Mouse (Mus musculus) cerebellum, postnatal 10 days (tissue): ENCODE data around the gene Dnajc3.

Experiments used
- DNase-seq, 2 experiments: peaks; one replicate each; pipeline ENCODE4 v3.0.0; 2021; ENCODE audit warnings: mixed read lengths in 2 of 2

Dnajc3 gene

GRCm38 (mm10) chr14:118986653-118987522 lies 49.1 kb downstream of the Dnajc3 start:
- peak; percentile 82 to 89 for DNase-seq

DNA sequence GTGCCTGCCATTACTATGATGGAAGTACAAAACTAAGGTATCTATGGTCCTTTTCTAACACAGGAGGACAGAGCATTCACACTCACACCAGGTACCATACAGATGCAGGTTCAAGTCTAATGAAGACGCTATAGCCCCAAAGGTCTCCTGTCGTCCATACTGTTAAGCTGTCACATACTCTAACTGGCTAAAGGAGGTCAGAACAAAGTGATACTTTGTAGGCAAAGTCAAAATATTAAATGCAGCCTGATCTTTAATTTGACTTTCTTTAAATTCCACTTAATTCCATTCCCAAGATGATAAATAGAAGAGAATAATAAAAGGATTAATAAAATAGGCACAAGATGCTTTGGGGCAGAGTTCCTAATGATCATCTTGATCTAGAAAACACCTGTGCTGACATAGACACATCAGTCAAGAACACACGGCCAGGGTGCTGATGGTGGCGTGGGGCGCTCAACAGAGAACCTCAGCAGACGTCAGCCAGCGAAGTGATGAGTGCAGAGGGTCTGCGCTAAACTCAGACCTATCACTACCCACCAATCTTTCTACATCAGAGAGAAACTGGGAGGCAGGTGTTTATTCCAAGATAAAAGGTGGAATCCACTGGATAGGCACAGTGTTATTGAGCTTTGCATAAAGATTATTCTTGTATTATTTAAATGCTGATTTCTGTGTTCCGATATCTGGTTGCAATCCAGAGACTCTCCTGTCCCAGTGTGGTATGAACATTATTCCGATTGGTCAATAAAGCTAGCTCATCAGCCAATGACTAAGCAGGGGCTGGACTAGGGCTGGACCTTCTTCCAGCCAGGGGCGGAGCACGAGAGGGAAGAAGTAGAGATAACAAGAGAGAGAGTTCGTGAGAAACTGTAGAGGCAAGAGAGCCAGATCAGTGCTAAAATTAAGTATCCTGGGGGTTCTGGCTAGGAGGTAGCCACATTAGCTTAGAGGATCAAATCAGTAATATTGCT lies 50.0 kb downstream of the Dnajc3 start:
- no peak for DNase-seq

DNA sequence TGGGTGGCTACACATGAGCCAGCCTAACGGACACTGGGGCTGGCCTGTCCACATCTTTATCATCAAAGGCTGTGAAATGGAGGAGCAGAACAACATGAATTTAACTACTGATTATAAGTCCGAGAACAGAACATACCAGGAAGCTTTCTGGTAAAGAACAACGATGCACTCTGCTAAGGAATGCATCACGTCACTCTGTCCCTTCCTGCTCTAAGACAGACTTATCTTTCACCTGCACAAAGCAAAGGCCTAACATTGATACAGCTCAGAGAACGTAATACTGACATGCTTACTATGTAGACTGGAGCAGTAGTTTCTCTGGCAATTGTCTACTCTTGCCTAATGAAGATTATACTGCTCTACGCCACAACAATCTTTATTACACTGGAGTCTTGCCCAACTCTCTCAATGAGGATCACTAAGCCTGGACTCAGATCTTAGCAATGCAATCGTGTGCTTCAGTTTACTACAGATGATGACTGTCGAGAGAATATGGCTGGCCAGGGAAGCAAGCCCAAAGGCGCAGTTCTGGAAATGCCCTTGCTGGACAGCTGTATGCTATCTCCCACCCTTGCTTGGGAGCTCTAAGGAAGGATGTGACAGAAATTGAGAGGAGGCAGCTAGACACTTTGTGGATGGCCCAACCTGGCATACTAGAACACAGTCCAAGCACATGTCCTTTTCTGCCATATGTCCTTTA lies 57.6 kb downstream of the Dnajc3 start:
- no peak for DNase-seq

DNA sequence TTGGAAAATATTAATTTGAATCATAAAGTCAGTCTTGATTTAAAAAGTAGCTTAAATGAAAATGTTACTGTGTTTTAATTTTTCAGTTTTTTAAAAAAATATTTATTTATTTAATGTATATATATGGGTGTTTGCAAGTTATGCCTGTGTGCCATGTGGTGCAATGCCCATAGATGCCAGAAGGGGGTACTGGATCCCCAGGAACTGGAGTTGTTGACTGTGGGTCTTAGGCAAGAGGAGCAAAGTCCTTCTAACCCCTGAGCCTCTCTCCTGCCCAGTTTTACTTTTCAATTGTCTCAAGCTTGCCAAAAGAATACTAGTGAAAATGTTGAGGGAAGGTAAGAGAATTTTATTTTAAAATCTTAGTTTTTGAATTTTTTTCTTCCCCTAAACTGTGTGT lies 65.5 kb downstream of the Dnajc3 start:
- DNase-seq = peak; percentile 34 to 39

GRCm38 (mm10) chr14:119005834-119006233 lies 68.1 kb downstream of the Dnajc3 start:
- peak in 1 of 2 experiments; percentile 33 for DNase-seq

DNA sequence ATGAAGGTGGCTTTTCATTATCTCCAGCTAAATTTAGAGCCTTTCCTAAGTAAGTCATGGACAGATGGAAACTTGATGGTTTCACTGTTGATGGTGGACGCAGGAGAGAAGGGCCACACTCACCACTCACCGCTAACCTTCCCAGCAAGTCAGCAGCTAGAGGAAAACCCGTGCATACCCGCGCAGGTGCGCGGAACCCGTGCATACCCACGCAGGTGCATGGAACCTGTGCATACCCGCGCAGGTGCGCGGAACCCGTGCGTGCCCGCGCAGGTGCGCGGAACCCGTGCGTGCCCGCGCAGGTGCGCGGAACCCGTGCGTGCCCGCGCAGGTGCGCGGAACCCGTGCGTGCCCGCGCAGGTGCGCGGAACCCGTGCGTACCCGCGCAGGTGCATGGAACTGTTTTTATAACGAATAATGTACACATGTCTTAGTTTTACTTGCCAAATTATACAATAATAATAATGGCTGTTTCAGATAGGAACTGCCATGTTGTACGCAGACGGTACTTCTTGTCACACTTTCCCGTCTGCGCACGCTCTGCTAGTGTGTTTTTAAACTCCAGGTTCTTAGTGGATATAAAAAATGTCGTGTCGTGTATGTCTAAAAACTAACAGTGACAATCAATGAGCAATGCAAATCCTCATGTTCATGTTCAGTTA lies 68.8 kb downstream of the Dnajc3 start:
- peak; percentile 46 to 51 for DNase-seq

GRCm38 (mm10) chr14:119007103-119007951 lies 69.6 kb downstream of the Dnajc3 start:
- peak; percentile 99 for DNase-seq

DNA sequence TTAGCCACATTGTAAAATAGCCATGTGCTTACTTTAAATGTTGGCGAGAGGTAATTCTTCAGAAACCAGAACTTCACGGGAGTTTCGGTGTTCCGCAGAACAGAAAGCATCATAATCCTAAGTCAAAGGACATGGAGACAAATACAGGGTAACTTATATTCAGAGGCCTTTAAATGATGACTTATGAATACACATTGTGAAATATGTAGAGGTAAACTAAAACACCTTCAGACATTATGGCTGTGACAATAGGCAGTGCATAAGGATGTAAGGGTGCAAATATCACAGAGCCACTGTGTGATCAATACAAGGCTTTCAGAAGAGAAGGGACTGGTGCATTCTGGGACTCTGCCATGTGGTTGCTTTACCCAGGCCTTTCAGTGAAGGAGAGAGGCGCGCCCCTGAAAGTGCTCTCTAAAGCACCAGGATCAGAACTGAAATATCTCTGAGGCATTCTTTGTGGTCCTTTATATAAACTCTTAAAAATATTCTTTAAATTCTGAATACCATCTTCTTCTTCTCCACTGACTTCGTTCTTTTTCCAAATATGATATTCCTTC lies 70.3 kb downstream of the Dnajc3 start:
- peak in 1 of 2 experiments; percentile 24 for DNase-seq

DNA sequence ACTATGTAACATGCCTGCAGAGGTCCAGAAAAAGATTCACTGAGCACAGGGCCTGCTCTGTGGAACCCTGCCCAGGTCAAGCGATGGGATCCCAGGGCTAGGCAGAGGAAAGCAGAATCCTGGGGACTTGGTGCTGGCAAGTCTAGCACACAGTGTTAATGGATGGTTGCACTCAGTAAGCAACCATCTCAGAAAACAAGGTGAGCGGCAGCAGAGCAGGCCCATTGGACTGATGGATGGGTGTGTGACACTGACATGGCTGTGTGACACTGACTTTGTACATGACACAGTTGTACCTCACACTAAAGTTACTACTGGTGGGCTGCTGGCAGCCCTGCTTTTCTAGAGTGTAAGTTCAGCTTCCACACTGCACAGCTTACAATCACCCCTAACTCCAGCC lies 71.8 kb downstream of the Dnajc3 start:
- no peak for DNase-seq

DNA sequence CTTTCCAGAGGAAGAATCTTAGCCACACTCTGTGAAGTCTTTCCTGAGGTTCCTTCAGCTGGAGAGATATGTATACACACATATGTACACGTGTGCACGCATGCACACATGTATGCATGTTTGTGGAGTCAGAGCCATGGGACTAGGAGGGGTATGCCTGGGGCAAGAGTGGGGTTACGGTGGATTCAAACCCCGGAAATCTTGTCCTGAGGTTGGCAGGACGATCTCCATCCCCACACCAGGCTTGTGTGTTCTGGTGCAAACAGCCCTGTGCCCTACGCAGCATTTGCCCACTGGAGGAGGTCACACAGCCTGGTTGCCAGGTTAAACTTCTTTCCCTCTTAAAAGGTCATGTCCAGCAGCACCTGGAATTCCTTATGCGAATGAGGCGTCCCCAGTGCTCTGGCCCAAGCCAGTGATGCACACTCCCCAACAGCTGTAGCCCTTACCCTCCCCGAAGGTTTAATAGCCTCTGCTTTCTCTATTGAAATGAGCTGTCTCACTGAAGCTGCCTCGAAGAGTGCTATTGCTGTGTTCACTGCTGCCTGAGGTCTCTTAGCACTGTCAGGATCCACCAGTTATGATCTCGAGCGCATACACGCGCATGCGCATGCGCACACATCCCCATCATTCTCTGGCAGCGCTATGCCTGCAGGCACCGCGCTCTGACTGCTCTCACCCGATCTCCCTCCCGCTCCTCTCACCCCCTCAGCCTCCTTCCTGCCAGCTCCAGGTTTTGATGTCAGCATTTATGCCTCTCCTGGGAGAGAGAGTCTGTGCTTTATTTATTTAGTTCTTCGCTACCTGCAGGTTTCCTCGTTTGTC lies 75.0 kb downstream of the Dnajc3 start:
- peak; percentile 85 to 86 for DNase-seq

DNA sequence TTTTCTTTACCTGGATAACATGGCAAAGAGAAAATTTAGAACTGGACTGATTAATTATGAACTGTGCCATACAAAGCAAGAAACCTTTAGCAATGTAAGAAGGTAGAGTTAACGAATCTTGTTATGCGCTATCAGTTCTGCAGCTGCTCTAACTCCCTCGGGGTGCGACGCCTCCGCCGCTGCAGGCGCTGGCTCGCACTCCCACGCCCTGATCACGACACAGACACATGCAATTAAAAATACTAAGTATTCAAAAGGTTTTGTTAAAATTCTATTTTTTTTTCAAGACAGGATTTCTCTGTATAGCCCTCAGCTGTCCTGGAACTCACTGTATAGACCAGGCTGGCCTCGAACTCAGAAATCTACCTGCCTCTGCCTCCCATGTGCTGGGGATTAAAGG lies 75.8 kb downstream of the Dnajc3 start:
- DNase-seq = no peak

DNA sequence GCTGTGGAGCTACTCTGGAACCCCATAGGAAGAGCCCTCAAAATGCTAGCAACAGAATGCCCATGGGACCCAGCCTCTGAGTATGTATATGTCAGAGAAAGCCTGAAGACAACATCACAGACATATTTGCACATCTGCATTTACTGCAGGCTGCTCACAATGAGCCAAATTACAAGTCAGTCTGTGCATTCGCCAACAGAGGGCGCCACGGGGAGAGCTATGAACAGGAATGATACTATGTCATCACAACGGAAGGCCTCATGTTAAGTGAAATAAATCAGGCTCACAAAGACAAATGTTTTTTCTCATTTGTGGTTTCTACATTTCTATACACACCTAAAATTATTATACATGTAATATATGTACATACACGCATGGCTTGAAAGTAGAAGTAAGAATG lies 88.1 kb downstream of the Dnajc3 start:
- peak; percentile 34 to 41 for DNase-seq

DNA sequence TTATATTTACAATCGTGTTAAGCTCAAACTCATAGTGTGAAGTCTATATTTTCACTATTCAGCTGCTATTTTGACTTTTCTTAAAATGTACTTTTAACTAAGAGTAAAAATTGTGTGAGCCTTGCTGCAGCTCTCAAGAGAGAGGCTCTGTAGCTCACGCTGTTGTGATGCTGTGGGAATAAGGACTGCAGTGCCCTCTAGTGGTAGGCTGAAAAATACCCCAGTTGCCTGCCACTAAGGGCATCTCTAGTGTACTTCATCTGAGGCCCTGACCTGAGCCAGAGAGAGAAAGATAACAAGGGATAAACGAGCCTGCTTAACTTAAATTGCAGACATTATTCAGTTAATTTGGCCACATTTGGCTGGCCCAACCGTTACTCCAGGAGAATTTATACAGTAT lies 89.4 kb downstream of the Dnajc3 start:
- peak; percentile 66 to 70 for DNase-seq

GRCm38 (mm10) chr14:119027675-119028253 lies 90.0 kb downstream of the Dnajc3 start:
- DNase-seq = no peak
